Mouse (Mus musculus): ENCODE results near the gene Mettl26. TPM values are rescaled to one million over a fixed set of nuclear protein-coding genes. Genes with fewer than 3 reads are reported as not detected.

Gene Mettl26
- polyA plus RNA-seq (2012; ENCODE audit: insufficient read depth, insufficient read length, missing spikeins), result 16.1 and 17.0 TPM in 2 replicates

DNA sequence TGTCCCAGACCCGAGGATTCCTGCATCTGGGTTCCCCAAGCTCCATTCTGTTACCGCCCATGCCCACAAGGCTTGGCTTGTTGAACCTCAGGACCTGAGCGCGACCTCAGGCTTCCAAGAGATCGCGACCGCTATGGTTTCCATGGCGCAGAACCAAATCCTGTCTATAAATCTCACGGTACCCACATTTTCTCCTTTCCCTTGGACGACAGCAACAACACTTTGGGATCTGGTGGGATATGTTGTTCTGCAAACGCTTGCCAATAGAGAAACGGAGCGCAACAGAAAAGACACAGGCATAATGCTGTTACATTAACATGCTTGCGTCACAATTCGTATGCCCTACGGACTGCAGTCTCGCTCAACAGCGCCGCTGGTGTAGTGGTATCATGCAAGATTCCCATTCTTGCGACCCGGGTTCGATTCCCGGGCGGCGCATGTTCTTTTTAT lies at the start of gene Mettl26:
TSS of gene Mettl26 (plus strand) at position 354 of the 450 bp plus-strand sequence.
- no peak for TF ChIP-seq POLR2A (IDR thresholded peaks at IDR 0.05; ENCODE audit: borderline replicate concordance, low read depth, low read length)
- TF ChIP-seq CTCF (IDR thresholded peaks at IDR 0.05; ENCODE audit: low read depth, low read length), result no peak
- Histone ChIP-seq H3K27ac (ENCODE audit: insufficient read depth, low read depth, low read length) (peak within 1 kb of the TSS; percentile 41), H3K4me3 (ENCODE audit: insufficient read depth, low read length) (peak within 1 kb of the TSS; percentile 74), H3K4me1 (ENCODE audit: control insufficient read depth, insufficient read depth, low read length) (peaks cover 18% of the 10 kb centered on the region)

DNA sequence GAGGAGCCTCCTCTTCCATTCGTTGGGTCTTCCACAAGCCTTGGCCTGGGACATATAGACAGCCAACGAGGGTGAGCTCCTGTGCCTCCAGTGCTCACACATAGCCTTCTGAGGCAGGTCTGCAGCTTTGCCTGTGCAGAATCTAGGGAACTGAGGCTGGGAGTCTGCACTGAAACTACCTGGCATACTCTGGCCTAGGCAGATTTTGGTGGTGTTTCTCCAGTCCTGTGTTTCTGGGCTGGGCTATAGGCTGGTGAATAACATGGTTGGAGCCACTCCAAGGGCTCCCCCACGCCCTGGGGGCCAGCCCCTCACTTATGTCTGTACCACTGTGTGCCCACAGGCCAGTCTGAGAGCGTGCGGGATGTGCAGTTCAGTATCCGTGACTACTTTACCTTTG lies 49.6 kb upstream of the Mettl26 start:
- Histone ChIP-seq H3K4me1 (ENCODE audit: control insufficient read depth, insufficient read depth, low read length) (peaks cover 17% of the 10 kb centered on the region), H3K27ac (ENCODE audit: insufficient read depth, low read depth, low read length) (no peak overlapping the region), H3K4me3 (ENCODE audit: insufficient read depth, low read length) (no peak overlapping the region)
- TF ChIP-seq CTCF (IDR thresholded peaks at IDR 0.05; ENCODE audit: low read depth, low read length) (no peak), POLR2A (IDR thresholded peaks at IDR 0.05; ENCODE audit: borderline replicate concordance, low read depth, low read length) (no peak)

DNA sequence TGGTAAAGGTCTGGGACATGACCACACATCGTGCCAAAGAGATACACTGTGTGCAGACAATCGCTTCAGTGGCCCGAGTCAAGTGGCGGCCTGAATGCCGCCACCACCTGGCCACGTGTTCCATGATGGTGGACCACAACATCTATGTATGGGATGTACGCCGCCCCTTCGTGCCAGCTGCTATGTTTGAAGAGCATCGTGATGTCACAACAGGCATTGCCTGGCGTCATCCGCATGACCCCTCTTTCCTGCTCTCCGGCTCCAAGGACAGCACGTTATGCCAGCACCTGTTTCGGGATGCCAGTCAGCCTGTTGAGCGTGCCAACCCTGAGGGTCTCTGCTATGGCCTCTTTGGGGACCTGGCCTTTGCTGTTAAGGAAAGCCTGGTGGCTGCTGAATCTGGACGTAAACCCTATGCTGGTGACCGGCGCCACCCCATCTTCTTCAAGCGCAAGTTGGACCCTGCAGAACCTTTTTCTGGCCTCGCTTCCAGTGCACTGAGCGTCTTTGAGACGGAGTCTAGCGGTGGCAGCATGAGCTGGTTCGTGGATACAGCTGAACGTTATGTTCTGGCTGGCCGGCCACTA lies 48.8 kb upstream of the Mettl26 start:
- Histone ChIP-seq H3K4me3 (ENCODE audit: insufficient read depth, low read length) (no peak overlapping the region), H3K4me1 (ENCODE audit: control insufficient read depth, insufficient read depth, low read length) (peaks cover 17% of the 10 kb centered on the region), H3K27ac (ENCODE audit: insufficient read depth, low read depth, low read length) (no peak overlapping the region)
- TF ChIP-seq POLR2A (IDR thresholded peaks at IDR 0.05; ENCODE audit: borderline replicate concordance, low read depth, low read length) (no peak), CTCF (IDR thresholded peaks at IDR 0.05; ENCODE audit: low read depth, low read length) (no peak)

DNA sequence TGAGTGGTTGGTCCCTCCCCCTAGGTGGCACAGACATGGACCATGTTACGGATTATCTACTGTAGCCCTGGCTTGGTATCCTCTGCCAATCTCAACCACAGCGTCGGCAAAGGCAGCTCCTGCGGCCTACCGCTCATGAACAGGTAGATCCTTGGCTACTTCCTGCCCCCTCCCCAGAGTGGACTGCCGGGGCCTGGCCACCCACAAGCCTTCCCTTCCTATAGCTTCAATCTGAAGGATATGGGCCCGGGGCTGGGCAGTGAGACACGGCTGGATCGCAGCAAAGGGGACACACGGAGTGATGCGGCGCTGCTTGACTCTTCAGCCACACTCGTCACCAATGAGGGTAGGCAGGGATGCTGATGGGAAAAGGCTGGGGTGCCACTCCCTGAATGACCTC lies 47.9 kb upstream of the Mettl26 start:
- Histone ChIP-seq H3K4me1 (ENCODE audit: control insufficient read depth, insufficient read depth, low read length) (peaks cover 21% of the 10 kb centered on the region), H3K4me3 (ENCODE audit: insufficient read depth, low read length) (no peak overlapping the region), H3K27ac (ENCODE audit: insufficient read depth, low read depth, low read length) (no peak overlapping the region)
- TF ChIP-seq POLR2A (IDR thresholded peaks at IDR 0.05; ENCODE audit: borderline replicate concordance, low read depth, low read length) (no peak), CTCF (IDR thresholded peaks at IDR 0.05; ENCODE audit: low read depth, low read length) (no peak)

DNA sequence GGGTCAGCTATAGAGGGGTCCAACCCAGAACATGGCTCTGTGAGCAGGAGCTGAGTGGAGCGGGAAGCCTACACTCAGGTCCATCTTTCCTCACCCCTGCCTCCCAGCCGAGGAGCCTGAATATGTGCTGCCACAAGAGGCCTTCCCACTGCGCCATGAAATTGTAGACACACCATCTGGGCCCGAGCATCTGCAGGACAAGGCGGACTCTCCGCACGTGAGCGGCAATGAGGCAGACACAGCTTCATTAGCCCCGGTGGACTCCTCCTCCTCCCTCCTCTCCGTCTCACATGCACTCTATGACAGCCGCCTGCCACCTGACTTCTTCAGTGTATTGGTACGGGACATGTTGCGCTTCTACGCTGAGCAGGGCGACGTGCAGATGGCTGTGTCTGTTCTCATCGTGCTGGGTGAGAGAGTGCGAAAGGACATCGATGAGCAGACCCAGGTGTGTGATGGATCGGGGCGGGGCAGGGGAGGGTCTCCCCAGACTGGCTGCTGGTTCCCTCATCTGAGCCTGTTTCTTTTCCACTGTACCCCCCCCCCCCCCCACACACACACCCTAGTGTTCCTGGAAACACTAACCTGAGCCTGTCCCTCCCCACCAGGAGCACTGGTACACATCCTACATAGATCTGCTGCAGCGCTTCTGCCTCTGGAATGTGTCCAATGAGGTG lies 47.2 kb upstream of the Mettl26 start:
- Histone ChIP-seq H3K4me1 (ENCODE audit: control insufficient read depth, insufficient read depth, low read length) (peaks cover 21% of the 10 kb centered on the region), H3K27ac (ENCODE audit: insufficient read depth, low read depth, low read length) (no peak overlapping the region), H3K4me3 (ENCODE audit: insufficient read depth, low read length) (no peak overlapping the region)
- TF ChIP-seq POLR2A (IDR thresholded peaks at IDR 0.05; ENCODE audit: borderline replicate concordance, low read depth, low read length) (no peak), CTCF (IDR thresholded peaks at IDR 0.05; ENCODE audit: low read depth, low read length) (no peak)

DNA sequence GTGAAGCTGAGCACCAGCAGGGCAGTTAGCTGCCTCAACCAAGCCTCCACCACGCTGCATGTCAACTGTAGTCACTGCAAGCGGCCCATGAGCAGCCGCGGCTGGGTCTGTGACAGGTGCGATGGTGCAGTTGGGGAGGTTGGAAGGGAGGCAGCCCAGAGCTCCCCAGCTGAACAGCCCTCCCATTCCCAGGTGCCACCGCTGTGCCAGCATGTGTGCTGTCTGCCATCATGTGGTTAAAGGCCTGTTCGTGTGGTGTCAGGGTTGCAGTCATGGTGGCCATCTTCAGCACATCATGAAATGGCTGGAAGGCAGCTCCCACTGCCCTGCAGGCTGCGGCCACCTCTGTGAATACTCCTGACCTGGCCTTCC lies 46.7 kb upstream of the Mettl26 start:
- TF ChIP-seq POLR2A (IDR thresholded peaks at IDR 0.05; ENCODE audit: borderline replicate concordance, low read depth, low read length) (no peak), CTCF (IDR thresholded peaks at IDR 0.05; ENCODE audit: low read depth, low read length) (no peak)

DNA sequence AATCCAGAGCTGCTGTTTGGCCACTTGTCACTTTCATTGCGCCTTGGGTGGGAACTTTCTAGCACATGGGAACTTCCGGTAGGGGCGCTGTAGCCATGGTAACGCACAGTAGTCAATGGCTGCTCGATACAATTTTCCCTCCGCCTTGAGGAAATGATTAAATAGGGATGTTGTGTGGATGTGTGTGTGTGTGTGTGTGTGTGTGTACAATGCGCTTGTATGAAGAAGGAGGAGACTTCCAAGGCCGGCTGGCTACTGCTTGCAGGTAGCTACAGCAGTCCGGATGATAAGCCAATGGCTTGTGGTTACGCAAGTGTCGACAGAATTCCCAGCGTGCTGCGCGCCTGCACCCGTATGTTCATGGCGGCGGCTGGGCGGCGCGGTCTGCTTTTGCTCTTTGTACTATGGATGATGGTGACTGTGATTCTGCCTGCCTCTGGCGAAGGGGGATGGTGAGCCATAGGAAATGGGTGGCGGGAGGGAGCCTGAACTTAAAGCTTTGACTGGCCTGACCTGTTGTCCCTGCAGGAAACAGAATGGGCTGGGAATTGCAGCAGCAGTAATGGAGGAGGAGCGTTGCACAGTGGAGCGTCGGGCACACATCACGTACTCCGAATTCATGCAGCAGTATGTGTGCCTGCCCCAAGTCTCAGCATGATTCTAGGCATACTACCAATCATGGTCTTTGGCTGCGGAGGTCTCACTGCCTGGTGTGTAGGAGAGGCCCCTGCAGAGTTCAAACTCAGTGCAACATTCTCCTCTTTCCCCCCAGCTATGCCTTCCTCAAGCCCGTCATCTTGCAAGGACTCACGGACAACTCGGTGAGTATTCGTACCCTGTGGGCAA lies 45.9 kb upstream of the Mettl26 start, which contains the start of gene Jmjd8:
TSS of gene Jmjd8 (plus strand) at position 156 of the 846 bp plus-strand sequence.
- peak within 1 kb of the TSS; percentile 42; the same call in 1 of the 2 replicates for H3K27ac ChIP-seq (ENCODE audit: insufficient read depth, low read depth, low read length)
- H3K4me3 ChIP-seq (ENCODE audit: insufficient read depth, low read length), result peak within 1 kb of the TSS; percentile 77
- no peak for TF ChIP-seq POLR2A (IDR thresholded peaks at IDR 0.05; ENCODE audit: borderline replicate concordance, low read depth, low read length)
- TF ChIP-seq CTCF (IDR thresholded peaks at IDR 0.05; ENCODE audit: low read depth, low read length), result no peak
- peaks cover 18% of the 10 kb centered on the region for H3K4me1 ChIP-seq (ENCODE audit: control insufficient read depth, insufficient read depth, low read length)

More for the DNA sequence above, 46.7 kb upstream of the Mettl26 start:
- H3K4me1 ChIP-seq (ENCODE audit: control insufficient read depth, insufficient read depth, low read length), result peaks cover 18% of the 10 kb centered on the region
- H3K4me3 ChIP-seq (ENCODE audit: insufficient read depth, low read length), result peak overlapping the region; percentile 77
- H3K27ac ChIP-seq (ENCODE audit: insufficient read depth, low read depth, low read length), result no peak overlapping the region

DNA sequence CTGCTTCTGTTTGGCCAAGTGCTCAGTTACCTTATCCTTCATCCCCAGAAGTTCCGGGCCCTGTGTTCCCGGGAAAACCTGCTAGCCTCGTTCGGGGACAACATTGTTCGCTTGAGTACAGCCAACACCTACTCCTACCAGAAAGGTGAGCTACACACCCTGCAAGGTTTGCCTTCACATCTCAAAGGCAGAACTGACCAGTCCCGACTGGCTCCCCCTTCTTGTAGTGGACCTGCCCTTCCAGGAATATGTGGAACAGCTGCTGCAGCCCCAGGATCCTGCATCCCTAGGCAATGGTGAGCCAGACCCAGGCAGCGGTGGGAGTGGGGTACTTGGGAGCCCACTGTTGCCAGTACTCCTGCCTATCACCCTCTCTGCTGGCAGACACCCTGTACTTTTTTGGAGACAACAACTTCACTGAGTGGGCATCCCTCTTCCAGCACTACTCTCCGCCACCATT lies 45.3 kb upstream of the Mettl26 start:
- Histone ChIP-seq H3K4me3 (ENCODE audit: insufficient read depth, low read length) (peak overlapping the region; percentile 77), H3K27ac (ENCODE audit: insufficient read depth, low read depth, low read length) (no peak overlapping the region), H3K4me1 (ENCODE audit: control insufficient read depth, insufficient read depth, low read length) (peaks cover 15% of the 10 kb centered on the region)
- TF ChIP-seq POLR2A (IDR thresholded peaks at IDR 0.05; ENCODE audit: borderline replicate concordance, low read depth, low read length) (no peak), CTCF (IDR thresholded peaks at IDR 0.05; ENCODE audit: low read depth, low read length) (no peak)

DNA sequence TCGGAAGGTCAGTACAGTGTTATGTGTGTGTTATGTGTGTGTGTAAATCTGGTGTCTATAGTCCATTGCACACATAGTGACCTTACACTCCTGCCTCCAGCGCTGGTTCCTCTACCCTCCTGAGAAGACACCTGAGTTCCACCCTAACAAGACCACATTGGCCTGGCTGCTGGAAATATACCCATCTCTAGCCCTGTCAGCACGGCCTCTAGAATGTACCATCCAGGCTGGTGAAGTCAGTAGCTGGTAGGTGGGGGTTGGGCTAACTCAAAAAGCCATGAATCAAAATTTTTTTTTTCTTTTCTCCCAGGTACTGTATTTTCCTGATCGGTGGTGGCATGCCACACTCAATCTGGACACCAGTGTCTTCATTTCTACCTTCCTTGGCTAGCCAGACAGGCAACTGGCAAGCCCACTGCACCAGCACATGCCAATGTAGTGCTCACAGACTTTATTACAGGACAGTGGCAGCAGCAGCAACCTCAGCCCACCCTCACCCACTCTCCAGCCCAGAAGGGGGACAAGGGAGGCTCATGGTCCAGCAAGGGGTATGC lies 44.6 kb upstream of the Mettl26 start:
- peaks cover 18% of the 10 kb centered on the region for H3K4me1 ChIP-seq (ENCODE audit: control insufficient read depth, insufficient read depth, low read length)
- no peak for TF ChIP-seq POLR2A (IDR thresholded peaks at IDR 0.05; ENCODE audit: borderline replicate concordance, low read depth, low read length)
- no peak overlapping the region for H3K27ac ChIP-seq (ENCODE audit: insufficient read depth, low read depth, low read length)
- H3K4me3 ChIP-seq (ENCODE audit: insufficient read depth, low read length), result no peak overlapping the region
